Mouse (Mus musculus) bone marrow macrophage, adult 2 months (primary cell): ENCODE data around the gene Dnajb5.

Experiments used
- CTCF ChIP-seq: IDR thresholded peaks from 2 replicates; pipeline ENCODE4 v1.5.1; 2012; ENCODE audit warnings: low read depth, mild to moderate bottlenecking, low read length, moderate library complexity
- POLR2A ChIP-seq: IDR thresholded peaks from 2 replicates; pipeline ENCODE4 v1.6.1; 2012; ENCODE audit warnings: mild to moderate bottlenecking, low read depth, low read length, borderline replicate concordance

DNA sequence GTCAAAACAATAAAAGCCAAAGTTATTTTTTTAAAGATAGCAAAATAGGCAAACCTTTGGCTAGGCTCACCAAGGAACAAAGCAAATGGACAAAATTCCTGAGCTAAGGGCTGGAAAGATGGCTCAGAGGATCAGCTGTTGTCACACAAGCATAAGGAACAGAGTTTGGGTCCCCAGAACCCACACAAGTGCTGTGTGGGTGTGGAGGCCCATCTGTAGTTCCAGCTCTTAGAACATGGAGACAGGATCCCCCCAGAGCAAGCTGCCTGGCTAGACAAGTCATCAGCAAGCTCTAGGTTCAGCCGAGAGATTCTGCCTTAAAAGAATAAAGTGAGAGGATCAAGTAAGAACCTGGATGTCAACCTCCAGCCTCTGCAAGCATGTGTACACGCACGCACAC, 45.1 kb upstream of the Dnajb5 start:
- TF ChIP-seq POLR2A = no peak
- no peak for TF ChIP-seq CTCF
